Mouse (Mus musculus): ENCODE measurements around the gene Fam135a. TPM values are rescaled to one million over a fixed set of nuclear protein-coding genes. Genes with fewer than 3 reads are reported as not detected.

Gene Fam135a
- polyA plus RNA-seq, 1 experiment from 2014 or later = 7.2 TPM

DNA sequence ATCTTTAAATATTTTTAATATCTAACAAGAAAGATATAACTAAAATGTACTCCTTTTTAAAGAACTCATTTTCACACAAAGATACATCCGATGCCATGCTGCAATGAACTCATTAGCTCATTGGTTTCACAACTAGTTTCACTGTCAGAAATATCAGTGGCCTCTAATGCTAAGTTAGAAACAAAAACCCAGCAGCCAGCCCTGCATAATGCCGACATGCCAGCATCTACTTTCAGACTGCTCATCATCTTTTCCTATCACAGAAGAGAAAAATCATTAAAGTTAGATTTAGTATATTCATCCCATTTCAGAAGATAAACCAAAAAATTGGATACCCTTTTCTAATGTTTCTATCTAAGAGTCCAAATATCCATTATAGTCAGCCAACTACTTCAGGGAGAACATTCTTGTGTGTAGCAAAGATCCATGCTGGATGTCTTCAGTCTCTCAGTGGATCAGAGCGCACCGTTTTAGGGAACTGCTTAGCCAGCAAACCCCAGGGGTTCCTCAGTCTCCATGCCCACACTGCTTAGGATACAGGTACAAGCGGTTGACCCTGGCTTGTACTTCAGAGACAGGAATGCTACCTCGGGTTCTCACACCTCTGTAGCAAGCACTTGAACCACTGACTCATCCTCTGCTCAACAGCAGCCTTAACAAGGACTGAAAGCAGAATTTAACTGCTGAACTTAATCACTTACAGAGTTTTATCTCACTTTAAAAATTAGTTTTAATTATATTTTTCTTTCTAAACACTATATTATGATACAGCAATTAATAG, 53.2 kb downstream of the Fam135a start:
- ATAC-seq (no peak), DNase-seq (no peak)
- 65% methylated on average over 6 of the region's 6 CpGs for WGBS (ENCODE audit: insufficient replicate concordance)
- Histone ChIP-seq H3K27ac (ENCODE audit: low read depth) (no peak overlapping the region), H3K4me1 (ENCODE audit: insufficient read depth) (no peaks in the 10 kb centered on the region), H3K27me3 (ENCODE audit: insufficient read depth, low read length) (no peaks in the 10 kb centered on the region), H3K4me3 (ENCODE audit: low read depth, low read length) (no peak overlapping the region), H3K36me3 (replicated peaks; ENCODE audit: insufficient read depth, low read length) (no peaks in the 10 kb centered on the region; the same call in 1 of the 2 replicates), H3K9ac (replicated peaks) (no peak overlapping the region), H3K9me3 (ENCODE audit: low read length) (no peaks in the 10 kb centered on the region), H3K4me2 (ENCODE audit: low read depth, low read length) (no peak overlapping the region)
- TF ChIP-seq CTCF (IDR thresholded peaks at IDR 0.05; ENCODE audit: low read depth) (no peak), EP300 (IDR thresholded peaks at IDR 0.05; ENCODE audit: low read depth) (no peak)

DNA sequence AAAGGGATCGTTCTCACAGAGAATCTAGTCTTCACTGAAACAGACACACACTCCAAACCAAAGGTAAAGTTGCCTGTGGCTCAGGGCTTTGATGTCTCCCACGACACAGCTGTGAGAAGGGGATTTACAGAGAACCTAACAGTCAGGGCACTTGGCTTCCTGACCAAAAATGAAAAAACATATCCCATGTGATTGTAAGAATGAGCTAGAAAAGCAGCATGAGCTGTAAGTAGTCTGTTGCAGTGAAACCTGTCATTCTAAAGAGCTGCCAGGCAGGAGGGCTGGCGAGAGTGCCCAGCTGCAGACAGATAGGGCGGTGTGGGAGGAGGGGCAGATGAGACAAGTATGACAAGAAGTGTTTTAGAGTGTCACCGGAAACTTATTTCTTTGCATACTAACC, 54.5 kb downstream of the Fam135a start:
- H3K27ac ChIP-seq (ENCODE audit: low read depth) = no peak overlapping the region
- H3K4me1 ChIP-seq (ENCODE audit: insufficient read depth) = no peaks in the 10 kb centered on the region
- H3K4me2 ChIP-seq (ENCODE audit: low read depth, low read length) = no peak overlapping the region
- TF ChIP-seq CTCF (IDR thresholded peaks at IDR 0.05; ENCODE audit: low read depth) (no peak), EP300 (IDR thresholded peaks at IDR 0.05; ENCODE audit: low read depth) (no peak)
- H3K27me3 ChIP-seq (ENCODE audit: insufficient read depth, low read length) = no peaks in the 10 kb centered on the region
- no peaks in the 10 kb centered on the region; the same call in 1 of the 2 replicates for H3K36me3 ChIP-seq (replicated peaks; ENCODE audit: insufficient read depth, low read length)
- no peaks in the 10 kb centered on the region for H3K9me3 ChIP-seq (ENCODE audit: low read length)
- WGBS (ENCODE audit: insufficient replicate concordance) = 65% methylated on average over 5 of the region's 5 CpGs
- no peak overlapping the region for H3K9ac ChIP-seq (replicated peaks)
- ATAC-seq (no peak), DNase-seq (no peak)
- H3K4me3 ChIP-seq (ENCODE audit: low read depth, low read length) = no peak overlapping the region

DNA sequence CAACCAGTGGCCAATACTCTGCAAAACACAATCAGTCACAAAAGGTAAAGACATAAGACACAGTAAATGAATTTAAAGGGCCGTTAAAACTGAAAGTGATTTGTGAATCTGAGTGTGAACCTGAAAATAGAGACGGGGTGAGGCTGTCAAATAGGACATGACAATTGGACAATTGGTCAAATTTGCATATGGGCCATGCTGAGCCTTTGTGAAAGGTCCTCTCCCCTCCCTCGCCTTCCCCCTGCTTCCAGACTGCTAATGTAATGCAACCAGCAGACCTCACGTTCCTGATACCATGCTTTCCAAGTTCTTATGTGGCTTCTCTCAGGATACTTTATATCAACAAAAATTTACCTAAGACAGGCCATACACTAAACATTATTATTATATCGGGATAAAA, 57.1 kb downstream of the Fam135a start:
- no peaks in the 10 kb centered on the region for H3K27me3 ChIP-seq (ENCODE audit: insufficient read depth, low read length)
- DNase-seq (no peak), ATAC-seq (no peak)
- no peak overlapping the region for H3K4me3 ChIP-seq (ENCODE audit: low read depth, low read length)
- H3K27ac ChIP-seq (ENCODE audit: low read depth) = no peak overlapping the region
- H3K9me3 ChIP-seq (ENCODE audit: low read length) = no peaks in the 10 kb centered on the region
- no peak overlapping the region for H3K4me2 ChIP-seq (ENCODE audit: low read depth, low read length)
- H3K4me1 ChIP-seq (ENCODE audit: insufficient read depth) = no peaks in the 10 kb centered on the region
- no peaks in the 10 kb centered on the region; the same call in 1 of the 2 replicates for H3K36me3 ChIP-seq (replicated peaks; ENCODE audit: insufficient read depth, low read length)
- WGBS (ENCODE audit: insufficient replicate concordance) = 75% methylated on average over 5 of the region's 5 CpGs
- TF ChIP-seq EP300 (IDR thresholded peaks at IDR 0.05; ENCODE audit: low read depth) (no peak), CTCF (IDR thresholded peaks at IDR 0.05; ENCODE audit: low read depth) (no peak)
- no peak overlapping the region for H3K9ac ChIP-seq (replicated peaks)

DNA sequence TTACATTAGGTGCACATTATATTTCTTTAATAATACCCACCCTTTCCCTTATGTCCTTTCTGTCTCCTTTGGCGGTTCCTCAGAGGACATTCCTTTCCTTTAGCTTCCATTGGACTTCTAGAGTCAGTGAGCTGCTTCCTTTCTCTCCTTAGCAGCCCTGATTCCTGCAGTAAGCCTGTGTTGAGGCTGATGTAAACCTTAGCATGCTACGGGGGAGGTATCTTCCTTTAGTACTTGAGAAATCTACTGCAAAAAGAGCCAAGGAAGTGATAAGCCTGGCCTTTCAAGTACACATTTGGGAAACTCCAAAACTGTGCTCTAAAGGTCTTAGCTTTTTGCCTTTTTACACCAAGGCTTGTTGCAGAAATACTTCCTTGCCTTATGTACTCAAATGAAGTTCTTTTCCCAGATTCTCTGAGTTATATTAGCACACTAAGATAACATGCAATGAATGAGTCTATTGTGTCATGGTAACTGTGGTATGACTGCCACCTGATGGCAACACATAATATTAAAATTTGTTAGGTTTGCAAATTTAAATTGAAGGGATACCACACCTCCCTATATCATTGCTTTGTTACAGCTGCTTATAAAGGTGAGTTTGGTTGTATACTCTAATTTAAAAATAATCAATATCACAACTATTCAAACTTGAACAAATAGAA, 66.2 kb downstream of the Fam135a start:
- Histone ChIP-seq H3K27me3 (ENCODE audit: insufficient read depth, low read length) (no peaks in the 10 kb centered on the region), H3K36me3 (replicated peaks; ENCODE audit: insufficient read depth, low read length) (no peaks in the 10 kb centered on the region), H3K27ac (ENCODE audit: low read depth) (no peak overlapping the region), H3K4me3 (ENCODE audit: low read depth, low read length) (no peak overlapping the region), H3K4me1 (ENCODE audit: insufficient read depth) (no peaks in the 10 kb centered on the region), H3K9ac (replicated peaks) (no peak overlapping the region), H3K4me2 (ENCODE audit: low read depth, low read length) (no peak overlapping the region), H3K9me3 (ENCODE audit: low read length) (no peaks in the 10 kb centered on the region)
- TF ChIP-seq CTCF (IDR thresholded peaks at IDR 0.05; ENCODE audit: low read depth) = peak; percentile 51
- TF ChIP-seq EP300 (IDR thresholded peaks at IDR 0.05; ENCODE audit: low read depth) = no peak
- no peak for ATAC-seq
- 78% methylated on average over 2 of the region's 2 CpGs for WGBS (ENCODE audit: insufficient replicate concordance)
- DNase-seq = no peak

DNA sequence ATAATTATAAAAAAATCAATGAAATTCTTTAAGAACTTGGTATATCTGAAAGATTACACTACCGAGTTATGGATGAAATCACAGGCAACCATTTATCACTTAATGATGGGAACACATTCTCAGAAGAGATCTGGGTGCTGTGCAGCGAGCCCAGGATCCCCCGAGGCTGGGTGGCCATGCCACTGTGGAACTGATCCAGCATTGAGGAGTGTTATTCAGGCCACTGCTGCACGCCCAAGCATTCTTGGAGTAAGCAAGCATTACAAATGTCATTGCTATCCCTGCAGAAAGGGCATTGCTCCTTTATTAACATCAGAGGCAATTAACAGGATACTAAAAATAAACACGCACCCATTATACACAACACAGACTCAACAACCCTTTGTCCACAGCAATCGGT, 89.3 kb downstream of the Fam135a start:
- Histone ChIP-seq H3K27ac (ENCODE audit: low read depth) (no peak overlapping the region), H3K9ac (replicated peaks) (no peak overlapping the region), H3K4me2 (ENCODE audit: low read depth, low read length) (no peak overlapping the region), H3K4me3 (ENCODE audit: low read depth, low read length) (no peak overlapping the region), H3K9me3 (ENCODE audit: low read length) (no peaks in the 10 kb centered on the region), H3K36me3 (replicated peaks; ENCODE audit: insufficient read depth, low read length) (no peaks in the 10 kb centered on the region), H3K4me1 (ENCODE audit: insufficient read depth) (no peaks in the 10 kb centered on the region), H3K27me3 (ENCODE audit: insufficient read depth, low read length) (no peaks in the 10 kb centered on the region)
- DNase-seq (no peak), ATAC-seq (no peak)
- TF ChIP-seq EP300 (IDR thresholded peaks at IDR 0.05; ENCODE audit: low read depth) = no peak
- TF ChIP-seq CTCF (IDR thresholded peaks at IDR 0.05; ENCODE audit: low read depth) = no peak
- 82% methylated on average over 6 of the region's 6 CpGs for WGBS (ENCODE audit: insufficient replicate concordance)

DNA sequence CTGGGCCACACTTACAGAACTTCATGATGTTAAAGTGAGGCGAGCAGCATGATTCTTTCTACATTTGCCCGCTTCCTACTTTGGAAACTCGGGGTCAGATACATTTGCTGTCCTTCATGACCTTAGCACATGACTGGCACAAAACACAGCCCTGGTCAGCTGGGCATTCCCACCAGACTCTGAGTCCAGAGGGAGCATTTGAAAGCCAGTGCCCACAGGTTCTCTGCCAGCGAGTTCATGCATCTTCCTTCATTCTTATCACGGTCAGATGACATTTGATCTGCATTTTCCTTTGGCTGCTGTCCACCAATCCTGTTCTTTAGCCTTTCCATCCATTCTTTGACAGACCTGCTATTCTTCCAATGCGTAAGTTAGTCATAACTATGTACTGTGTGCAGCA, 90.1 kb downstream of the Fam135a start:
- no peak overlapping the region for H3K4me3 ChIP-seq (ENCODE audit: low read depth, low read length)
- no peak overlapping the region for H3K4me2 ChIP-seq (ENCODE audit: low read depth, low read length)
- no peaks in the 10 kb centered on the region for H3K9me3 ChIP-seq (ENCODE audit: low read length)
- H3K27me3 ChIP-seq (ENCODE audit: insufficient read depth, low read length) = no peaks in the 10 kb centered on the region
- no peaks in the 10 kb centered on the region for H3K4me1 ChIP-seq (ENCODE audit: insufficient read depth)
- no peak overlapping the region for H3K9ac ChIP-seq (replicated peaks)
- no peaks in the 10 kb centered on the region for H3K36me3 ChIP-seq (replicated peaks; ENCODE audit: insufficient read depth, low read length)
- no peak for DNase-seq
- no peak overlapping the region for H3K27ac ChIP-seq (ENCODE audit: low read depth)
- no peak for ATAC-seq
- TF ChIP-seq CTCF (IDR thresholded peaks at IDR 0.05; ENCODE audit: low read depth) = no peak
- WGBS (ENCODE audit: insufficient replicate concordance) = 81% methylated on average over 6 of the region's 6 CpGs
